Comparison of ENCODE assay signal across 20 mouse cellular contexts in the genomic region with DNA sequence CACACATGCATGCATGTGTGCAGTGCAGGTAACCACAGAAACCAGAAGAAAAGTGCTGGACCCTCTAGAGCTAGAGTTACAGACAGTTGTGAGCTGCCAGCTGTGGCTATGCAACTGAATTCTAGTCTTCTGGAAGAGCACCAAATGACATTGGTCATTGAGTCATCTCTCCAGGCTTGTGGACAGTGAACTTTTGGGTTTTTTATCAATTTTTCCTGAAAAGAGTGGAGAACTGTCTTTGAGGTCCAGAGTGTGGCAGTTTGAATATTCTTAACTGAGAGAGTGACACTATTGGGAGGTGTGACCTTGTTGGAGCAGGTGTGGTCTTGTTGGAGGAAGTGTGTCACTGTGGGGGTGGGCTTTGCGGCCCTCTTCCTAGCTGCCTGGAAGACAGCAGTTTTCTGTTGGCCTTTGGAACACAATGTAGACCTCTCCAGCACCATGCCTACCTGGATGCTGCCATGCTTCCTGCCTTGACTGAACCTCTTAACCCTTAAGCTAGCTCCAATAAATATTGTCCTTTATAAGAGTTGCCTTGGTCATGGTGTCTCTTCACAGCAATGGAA. TPM values are rescaled to one million over a fixed set of nuclear protein-coding genes. Genes with fewer than 3 reads are reported as not detected.
DNase-seq lines count a peak whose midpoint lies in the region; ATAC-seq and TF ChIP-seq lines count a peak whose summit lies in the region.
"Had no signal": no experiment of that assay in that cellular context is flagged by ENCODE, and none has a peak within 500 bp of the region (broad histone marks: within the 10 kb centered on the region; RNA-seq: fewer than 3 reads in every experiment).

No protein-coding gene starts in this region.

- no peak for DNase-seq in Patski (ENCODE audit: low read depth, low spot score)
- DNase-seq in naive thymus-derived CD4-positive, alpha-beta T cell, adult 2 months (ENCODE audit: low read depth): peak; percentile 34
- no peak for DNase-seq in Muller cell, postnatal 12 days (ENCODE audit: inconsistent ontology term)
- no peak for DNase-seq in cerebellum, postnatal 25 days
- DNase-seq in hindbrain, embryonic 10.5 days (ENCODE audit: low spot score): no peak
- DNase-seq: adrenal gland, adult 2 months; cerebellum, adult 11 months; cerebellum, postnatal 36 days; gastrocnemius, postnatal 36 days; kidney, postnatal 10 days; lung, adult 18-20 months; right cerebral cortex, postnatal 14 days had no signal

- no peaks in the 10 kb centered on the region for H3K9me3 ChIP-seq in megakaryocyte, embryonic 14.5 days
- no peaks in the 10 kb centered on the region for H3K9me3 ChIP-seq in hindbrain, embryonic 10.5 days
- H3K9me3 ChIP-seq: embryonic facial prominence, embryonic 10.5 days; heart, embryonic 12.5 days; hindbrain, embryonic 12.5 days had no signal

- in situ Hi-C loops in Patski (cut with MboI; ENCODE audit: low pct_unique_long_range_greater_than_20kb): no loop called here

- H3K4me3 ChIP-seq in megakaryocyte, embryonic 14.5 days (replicated peaks): peak overlapping the region; percentile 88
- H3K4me3 ChIP-seq in hindbrain, embryonic 10.5 days: no peak overlapping the region
- H3K4me3 ChIP-seq: embryonic facial prominence, embryonic 10.5 days; heart, embryonic 12.5 days; hindbrain, embryonic 12.5 days; layer of hippocampus, adult 2 months had no signal

- CTCF ChIA-PET in Patski (lab: Charles Lee): interaction anchor here (1.4 to 1.8 kb wide), 2 partner anchors 9 to 14 kb away, joined by 4 to 5 read pairs; no protein-coding TSS in a partner anchor

- no peak for ATAC-seq in megakaryocyte, adult 5-6 weeks (ENCODE audit: poor library complexity, severe bottlenecking)
- peak; percentile 42 for ATAC-seq in Patski
- ATAC-seq: forebrain, embryonic 14.5 days; intestine, postnatal 0 days had no signal

- peaks cover 75% of the 10 kb centered on the region for H3K4me1 ChIP-seq in megakaryocyte, embryonic 14.5 days
- H3K4me1 ChIP-seq in hindbrain, embryonic 10.5 days (replicated peaks): peaks cover 12% of the 10 kb centered on the region

- WGBS in hindbrain, embryonic 10.5 days: 92% methylated on average over 1 of the region's 1 CpGs

- H3K36me3 ChIP-seq in megakaryocyte, embryonic 14.5 days (replicated peaks; ENCODE audit: low read length): peaks cover 48% of the 10 kb centered on the region
- no peaks in the 10 kb centered on the region for H3K36me3 ChIP-seq in hindbrain, embryonic 10.5 days
- H3K36me3 ChIP-seq: embryonic facial prominence, embryonic 10.5 days; heart, embryonic 12.5 days; hindbrain, embryonic 12.5 days had no signal

- POLR2A ChIA-PET in Patski (lab: Charles Lee): interaction anchor here (0.5 to 1.0 kb wide), 2 partner anchors 9 to 14 kb away, joined by 3 to 5 read pairs; no protein-coding TSS in a partner anchor

- no peaks in the 10 kb centered on the region for H3K27me3 ChIP-seq in megakaryocyte, embryonic 14.5 days (replicated peaks)
- no peaks in the 10 kb centered on the region for H3K27me3 ChIP-seq in Patski
- no peaks in the 10 kb centered on the region for H3K27me3 ChIP-seq in hindbrain, embryonic 10.5 days (ENCODE audit: insufficient read depth, poor library complexity, severe bottlenecking)
- H3K27me3 ChIP-seq: heart, embryonic 12.5 days; hindbrain, embryonic 12.5 days had no signal

- TF ChIP-seq CTCF in Patski (IDR thresholded peaks at IDR 0.05): no peak

- H3K27ac ChIP-seq in hindbrain, embryonic 10.5 days: no peak overlapping the region
- H3K27ac ChIP-seq: hindbrain, embryonic 12.5 days; layer of hippocampus, adult 2 months had no signal

RNA-seq across cellular contexts. Expression of a gene that starts 11.0 kb away (rescaled TPM):
- 0.48 and 2.1 TPM in 2 replicates for polyA plus RNA-seq in megakaryocyte, embryonic 14.5 days (2012; ENCODE audit: insufficient read depth, low replicate concordance)
- total RNA-seq in megakaryocyte, adult 5-6 weeks (2015): 19.7 and 23.3 TPM in 2 replicates
- 18.2 and 18.7 TPM in 2 replicates for total RNA-seq in megakaryocyte, adult 5-6 weeks (2017)
- polyA plus RNA-seq in Patski (2021): 8.3 TPM
- 0.44 and 0.55 TPM in 2 replicates for polyA plus RNA-seq in hindbrain, embryonic 10.5 days (2016; fragmentation: Nextera tagmentation; extraction: Ambion mirVana)

RNA-seq across cellular contexts. Expression of a gene that starts 11.0 kb away (rescaled TPM):
- 15.1 and 23.5 TPM in 2 replicates for polyA plus RNA-seq in megakaryocyte, embryonic 14.5 days (2012; ENCODE audit: insufficient read depth, low replicate concordance)
- total RNA-seq in megakaryocyte, adult 5-6 weeks (2015): 21.0 and 23.8 TPM in 2 replicates
- 14.0 and 16.0 TPM in 2 replicates for total RNA-seq in megakaryocyte, adult 5-6 weeks (2017)
- polyA plus RNA-seq in Patski (2021): 16.1 TPM
- polyA plus RNA-seq in hindbrain, embryonic 10.5 days (2016; fragmentation: Nextera tagmentation; extraction: Ambion mirVana): 1.6 and 2.5 TPM in 2 replicates

RNA-seq across cellular contexts. Expression of a gene that starts 38.9 kb away (rescaled TPM):
- 13.3 and 15.7 TPM in 2 replicates for polyA plus RNA-seq in megakaryocyte, embryonic 14.5 days (2012; ENCODE audit: insufficient read depth, low replicate concordance)
- 45.0 and 47.8 TPM in 2 replicates for total RNA-seq in megakaryocyte, adult 5-6 weeks (2015)
- total RNA-seq in megakaryocyte, adult 5-6 weeks (2017): 29.6 and 31.8 TPM in 2 replicates
- polyA plus RNA-seq in Patski (2021): 56.1 TPM
- 140 TPM in 2 replicates for polyA plus RNA-seq in hindbrain, embryonic 10.5 days (2016; fragmentation: Nextera tagmentation; extraction: Ambion mirVana)

RNA-seq across cellular contexts. Expression of a gene that starts 42.1 kb away (rescaled TPM):
- polyA plus RNA-seq in megakaryocyte, embryonic 14.5 days (2012; ENCODE audit: insufficient read depth, low replicate concordance): 1.3 and 2.7 TPM in 2 replicates
- total RNA-seq in megakaryocyte, adult 5-6 weeks (2015): 3.4 and 7.3 TPM in 2 replicates
- 7.4 and 7.8 TPM in 2 replicates for total RNA-seq in megakaryocyte, adult 5-6 weeks (2017)
- 23.7 TPM for polyA plus RNA-seq in Patski (2021)
- 27.0 and 31.8 TPM in 2 replicates for polyA plus RNA-seq in hindbrain, embryonic 10.5 days (2016; fragmentation: Nextera tagmentation; extraction: Ambion mirVana)
